Mouse (Mus musculus) stomach, postnatal 0 days (tissue): Measurements from ENCODE around the gene Tapbp. TPM values are rescaled to one million over a fixed set of nuclear protein-coding genes. Genes with fewer than 3 reads are reported as not detected.
"Not testable (repeated sequence)": the region's sequence is repeated elsewhere in the genome, so short reads cannot be mapped to it uniquely, and the experiment has no call there.

ENCODE experiments used
- ATAC-seq: fragments of 200-750 bp; cut with Nextera tagmentation; 2 replicates; pipeline ENCODE4 v1.8.0; 2017; ENCODE audit not compliant: low FRiP score, low TSS enrichment
- DNase-seq: peaks from one replicate; pipeline ENCODE4 v3.0.0-alpha.2; 2016; ENCODE audit warnings: low spot score
- H3K27ac ChIP-seq: fragments of 300-500 bp; sonication (generic); replicated peaks from 2 replicates; pipeline ENCODE4 v1.5.1; 2014; ENCODE audit warnings: mild to moderate bottlenecking, control low read depth
- H3K27me3 ChIP-seq: fragments of 300-500 bp; sonication (generic); 2 replicates; pipeline ENCODE4 v1.6.1; 2014; ENCODE audit warnings: low read length; ENCODE audit not compliant: control insufficient read depth, insufficient read depth
- H3K36me3 ChIP-seq: fragments of 300-500 bp; sonication (generic); 2 replicates; pipeline ENCODE4 v1.6.1; 2014; ENCODE audit warnings: low read length, mixed read lengths; ENCODE audit not compliant: control insufficient read depth, insufficient read depth
- H3K4me1 ChIP-seq: fragments of 300-500 bp; sonication (generic); replicated peaks from 2 replicates; pipeline ENCODE4 v1.6.1; 2014; ENCODE audit warnings: antibody characterized with exemption; ENCODE audit not compliant: control insufficient read depth, insufficient read depth
- H3K4me2 ChIP-seq: fragments of 300-500 bp; sonication (generic); replicated peaks from 2 replicates; pipeline ENCODE4 v1.6.1; 2014; ENCODE audit warnings: low read depth, mild to moderate bottlenecking, control low read depth, moderate library complexity
- H3K4me3 ChIP-seq: fragments of 300-500 bp; sonication (generic); 2 replicates; pipeline ENCODE4 v1.5.1; 2014; ENCODE audit warnings: low read depth, low read length, control low read depth
- H3K9ac ChIP-seq: fragments of 300-500 bp; sonication (generic); 2 replicates; pipeline ENCODE4 v1.6.1; 2014; ENCODE audit warnings: mild to moderate bottlenecking, low read length, control low read depth, mixed read lengths
- H3K9me3 ChIP-seq: fragments of 300-500 bp; sonication (generic); 2 replicates; pipeline ENCODE4 v1.6.1; 2016; ENCODE audit warnings: low read length; ENCODE audit not compliant: control insufficient read depth
- CTCF ChIP-seq: IDR thresholded peaks from 2 replicates; pipeline ENCODE4 v1.5.1; 2016; ENCODE audit warnings: antibody characterized with exemption, low read depth, mild to moderate bottlenecking, moderate library complexity
- EP300 ChIP-seq: optimal IDR thresholded peaks from 2 replicates; pipeline ENCODE3; 2016; ENCODE audit warnings: antibody characterized with exemption
- WGBS: fragments of 180-500 bp; shearing (Covaris S2); extraction: QIAGEN DNeasy Blood & Tissue Kit; methylation state at CpG from one replicate; pipeline ENCODE4 v1.1.7; 2014; 5-methylcytosine and 5-hydroxymethylcytosine counted together
- polyA plus RNA-seq: library from polyadenylated mRNA; unstranded; fragments of >200 nt; fragmentation: Nextera tagmentation; extraction: Ambion mirVana; gene quantifications from 2 replicates; pipeline ENCODE4 v1.2.1, GENCODE M21; 2015

Tapbp gene
- 63.7 and 72.4 TPM in 2 replicates for polyA plus RNA-seq

- peaks cover 20% of the 10 kb centered on the region for H3K36me3 ChIP-seq
- TF ChIP-seq CTCF (no peak), EP300 (peak; percentile 85)
These were observed at the start of gene Tapbp, which contains the start of gene Zbtb22 for GRCm38 (mm10) chr17:33915671-33916250. TSS of gene Tapbp (plus strand) at chr17:33915899. TSS of gene Zbtb22 (plus strand) at chr17:33915904.

GRCm38 (mm10) chr17:33873537-33873936 lies 42.2 kb upstream of the Tapbp start, which contains the start of gene Gm7029:
TSS of gene Gm7029 (plus strand) at chr17:33873837.
- not testable (repeated sequence) for H3K36me3 ChIP-seq, H3K4me3 ChIP-seq, ATAC-seq, H3K4me1 ChIP-seq, DNase-seq, H3K27ac ChIP-seq, H3K4me2 ChIP-seq, H3K9ac ChIP-seq, H3K27me3 ChIP-seq, H3K9me3 ChIP-seq
- no CpG with 5 or more reads among the region's 12 CpGs for WGBS

More at GRCm38 (mm10) chr17:33915671-33916250, at the start of gene Tapbp, which contains the start of gene Zbtb22:
- H3K4me3 ChIP-seq: peak within 1 kb of the TSS; percentile 58
- peak within 1 kb of the TSS; percentile 81 for H3K27ac ChIP-seq
- no peaks in the 10 kb centered on the region for H3K27me3 ChIP-seq
- under 1% methylated on average over 31 of the region's 34 CpGs for WGBS
- DNase-seq (peak; percentile 99), ATAC-seq (peak; percentile 93)
- peak within 1 kb of the TSS; percentile 71 for H3K9ac ChIP-seq
- no peaks in the 10 kb centered on the region for H3K4me1 ChIP-seq
- H3K9me3 ChIP-seq: no peaks in the 10 kb centered on the region
- H3K4me2 ChIP-seq: peak within 1 kb of the TSS; percentile 77

- Histone ChIP-seq H3K9ac (no peak overlapping the region), H3K36me3 (no peaks in the 10 kb centered on the region), H3K4me3 (no peak overlapping the region), H3K27me3 (no peaks in the 10 kb centered on the region), H3K9me3 (no peaks in the 10 kb centered on the region), H3K4me2 (no peak overlapping the region), H3K4me1 (no peaks in the 10 kb centered on the region), H3K27ac (no peak overlapping the region)
- ATAC-seq (no peak), DNase-seq (no peak)
- no peak for TF ChIP-seq EP300
- TF ChIP-seq CTCF: no peak
- 90% methylated on average over 9 of the region's 11 CpGs for WGBS
These were observed 41.3 kb upstream of the Tapbp start for GRCm38 (mm10) chr17:33874411-33874810.

- not testable (repeated sequence) for H3K27me3 ChIP-seq, H3K9ac ChIP-seq, H3K4me1 ChIP-seq, H3K9me3 ChIP-seq, H3K36me3 ChIP-seq, H3K4me2 ChIP-seq, H3K4me3 ChIP-seq, H3K27ac ChIP-seq, ATAC-seq
- WGBS: 82% methylated on average over 5 of the region's 5 CpGs
- peak; percentile 52 for TF ChIP-seq CTCF
- DNase-seq: peak; percentile 27
These were observed 39.9 kb upstream of the Tapbp start for GRCm38 (mm10) chr17:33875797-33876196.

- not testable (repeated sequence) for H3K4me3 ChIP-seq, H3K4me1 ChIP-seq, H3K27ac ChIP-seq, H3K4me2 ChIP-seq, DNase-seq, H3K9ac ChIP-seq, H3K27me3 ChIP-seq, H3K9me3 ChIP-seq, H3K36me3 ChIP-seq
- 91% methylated on average over 4 of the region's 11 CpGs for WGBS
- peak; percentile 23; the same call in 1 of the 2 replicates for ATAC-seq
These were observed 31.4 kb upstream of the Tapbp start for GRCm38 (mm10) chr17:33884320-33884719.

- not testable (repeated sequence) for ATAC-seq, H3K9ac ChIP-seq, H3K36me3 ChIP-seq, H3K4me3 ChIP-seq, H3K9me3 ChIP-seq, H3K27ac ChIP-seq, DNase-seq, H3K27me3 ChIP-seq, H3K4me2 ChIP-seq, H3K4me1 ChIP-seq
- 39% methylated on average over 2 of the region's 2 CpGs for WGBS
These were observed 27.9 kb upstream of the Tapbp start for GRCm38 (mm10) chr17:33887802-33888201.

GRCm38 (mm10) chr17:33888230-33888629 lies 27.5 kb upstream of the Tapbp start:
- not testable (repeated sequence) for H3K27me3 ChIP-seq, H3K9me3 ChIP-seq, DNase-seq, H3K4me3 ChIP-seq, ATAC-seq, H3K9ac ChIP-seq, H3K4me1 ChIP-seq, H3K27ac ChIP-seq, H3K36me3 ChIP-seq, H3K4me2 ChIP-seq

GRCm38 (mm10) chr17:33889941-33890532 lies 25.7 kb upstream of the Tapbp start:
- peak; percentile 2; the same call in 1 of the 2 replicates for ATAC-seq
- not testable (repeated sequence) for H3K9me3 ChIP-seq, DNase-seq, H3K27me3 ChIP-seq, H3K4me1 ChIP-seq, H3K27ac ChIP-seq, H3K36me3 ChIP-seq
- Histone ChIP-seq H3K9ac (peak overlapping the region; percentile 55), H3K4me2 (peak overlapping the region; percentile 69), H3K4me3 (peak overlapping the region; percentile 57)
- under 1% methylated on average over 33 of the region's 44 CpGs for WGBS
